Mouse (Mus musculus): ENCODE results near the gene Cacng5.

Cacng5 gene

DNA sequence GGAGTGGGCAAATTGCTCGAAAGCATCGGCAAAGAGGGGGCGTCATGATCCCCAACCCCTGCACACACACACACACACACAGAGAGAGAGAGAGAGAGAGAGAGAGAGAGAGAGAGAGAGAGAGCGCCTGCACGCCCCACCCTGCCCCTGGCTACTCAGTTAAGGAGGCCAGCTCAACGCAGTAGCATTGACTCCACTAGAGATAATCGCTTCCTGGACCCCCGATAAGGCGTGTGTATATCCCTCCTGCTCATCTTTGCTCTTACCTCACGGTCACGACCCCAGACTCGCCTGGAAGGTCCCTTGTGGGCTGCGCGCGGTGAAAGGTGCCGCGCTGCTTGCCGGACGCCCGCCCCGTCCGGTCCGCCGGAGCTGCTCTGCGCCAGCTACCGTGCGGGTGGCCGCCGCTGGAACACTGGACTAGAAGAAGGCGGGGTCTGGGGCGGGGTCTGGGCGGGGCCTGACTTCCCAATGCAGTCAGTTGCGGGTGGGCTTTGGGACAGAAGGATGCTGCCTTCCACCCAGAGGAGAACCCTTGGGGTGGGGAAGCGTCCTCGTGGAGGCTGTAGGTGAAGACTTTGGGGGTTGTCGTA, at the start of gene Cacng5:
Gene Cacng5 (minus strand): TSS at position 422 of the 593 bp plus-strand sequence.
- DNase-seq, result no peak

DNA sequence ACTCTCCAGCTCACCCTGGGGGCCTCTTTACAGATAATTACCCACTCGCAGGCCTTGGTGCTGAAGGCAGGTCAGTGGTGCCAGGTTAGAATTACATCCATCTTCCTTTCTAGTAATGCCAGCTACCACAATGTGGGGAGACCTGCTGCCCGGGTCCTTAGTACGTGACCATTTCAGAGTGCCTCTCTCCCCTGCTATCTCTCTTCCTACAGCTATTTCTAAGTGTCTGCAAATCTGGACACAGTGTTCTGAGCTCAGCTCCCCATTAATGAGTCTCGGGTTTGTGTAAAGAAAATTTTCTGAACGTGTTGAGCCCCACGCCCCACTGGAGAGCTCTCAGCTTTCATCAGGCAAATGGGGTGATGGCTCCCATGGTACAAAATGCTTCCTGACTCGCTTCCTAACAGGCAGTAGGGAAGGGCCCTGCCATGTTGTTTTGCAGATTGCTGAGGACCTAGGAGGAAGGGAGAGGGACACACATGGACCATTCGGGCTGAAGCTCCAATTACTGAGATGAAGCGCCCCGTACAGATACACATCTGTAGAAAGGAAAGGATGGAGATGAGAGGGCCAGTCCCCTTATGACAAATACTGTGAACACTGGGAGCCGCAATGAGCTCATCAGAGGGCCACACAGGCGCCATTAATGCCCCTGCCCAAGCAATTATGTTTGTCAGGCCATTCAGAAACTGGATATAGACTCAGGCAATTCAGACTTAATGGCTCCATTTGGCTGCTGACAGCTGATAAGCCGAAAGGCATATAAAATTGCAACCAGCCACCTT, 42.9 kb upstream of the Cacng5 start:
- no peak for DNase-seq

DNA sequence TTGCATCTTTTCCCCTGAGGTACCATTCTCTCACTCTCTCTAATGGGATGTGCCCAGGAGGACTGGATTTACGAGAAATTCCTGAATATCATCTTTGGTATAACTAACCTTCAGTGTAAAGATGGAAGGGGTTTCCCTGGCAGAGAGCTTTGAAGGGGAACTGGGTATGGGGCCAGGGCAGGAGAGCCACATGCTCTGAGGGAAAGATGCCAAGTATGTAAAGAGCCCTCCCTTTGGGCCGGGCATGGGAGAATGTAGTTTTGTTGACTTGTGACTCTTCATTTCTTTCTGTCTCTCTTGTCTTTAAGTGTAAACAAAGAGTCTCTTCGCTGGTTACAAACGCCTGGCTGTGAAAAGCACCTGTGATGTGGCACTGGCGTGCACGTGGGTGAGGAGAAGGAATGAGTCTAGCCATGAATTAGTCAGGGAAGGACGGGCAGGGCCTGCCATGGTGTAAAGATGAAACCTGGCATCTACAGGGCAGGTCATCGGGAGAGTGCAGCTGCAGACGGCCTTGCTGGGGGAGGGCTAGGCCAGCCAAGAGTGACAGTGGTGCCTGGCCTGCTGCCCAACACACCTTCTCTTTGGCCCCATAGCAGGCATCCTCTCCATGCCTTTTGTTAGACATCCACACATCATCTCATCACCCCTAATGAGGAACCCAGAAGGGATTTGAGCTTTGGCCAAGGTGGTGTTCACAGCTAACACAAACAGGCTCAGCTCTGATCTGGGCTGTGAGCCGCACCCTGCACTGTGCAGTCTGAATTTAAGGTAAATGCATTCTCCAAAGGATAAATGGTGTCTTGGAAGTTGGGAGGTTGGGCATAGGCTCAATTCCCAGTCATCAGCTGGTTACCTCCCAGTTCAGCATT, 40.6 kb upstream of the Cacng5 start:
- no peak for DNase-seq

DNA sequence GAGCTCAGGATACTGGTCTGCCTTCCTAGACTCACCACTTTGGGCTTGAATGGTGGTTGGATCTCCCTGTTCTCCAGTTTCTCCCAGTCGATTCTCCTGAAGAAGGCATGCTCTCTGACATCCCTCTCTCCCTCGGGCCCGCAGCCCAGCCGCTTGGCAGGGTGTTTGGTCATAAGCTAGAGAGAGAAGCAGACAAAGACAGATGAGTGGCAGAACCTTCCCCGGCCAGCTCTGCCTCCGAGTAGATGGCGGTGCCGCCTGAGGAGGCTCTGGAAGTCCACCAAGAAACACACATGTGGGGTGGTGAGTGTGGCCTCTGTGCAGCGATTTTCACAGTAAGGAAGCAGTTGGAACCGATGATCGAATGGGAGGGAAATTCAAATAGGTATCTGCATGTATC, 36.6 kb upstream of the Cacng5 start:
- DNase-seq, result no peak

DNA sequence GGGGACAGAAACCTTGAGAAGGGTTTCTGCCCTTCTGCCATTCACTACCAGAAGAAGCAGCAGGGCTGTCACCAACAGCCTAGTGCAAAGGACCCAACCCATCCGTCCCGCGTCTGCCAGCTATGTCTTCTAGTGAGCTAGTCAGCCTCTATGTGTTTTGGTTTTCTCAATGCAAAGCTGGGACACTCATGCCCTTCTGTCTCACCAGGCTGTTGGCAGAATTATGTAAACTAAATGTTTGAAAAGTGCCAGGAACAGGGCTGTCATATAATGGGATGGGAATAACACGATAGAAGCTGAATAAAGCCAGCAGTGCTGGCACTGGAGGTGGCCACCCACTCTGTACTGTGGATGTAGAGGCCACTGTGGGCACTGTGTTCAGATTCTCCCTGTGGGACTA, 35.8 kb upstream of the Cacng5 start:
- no peak for DNase-seq

DNA sequence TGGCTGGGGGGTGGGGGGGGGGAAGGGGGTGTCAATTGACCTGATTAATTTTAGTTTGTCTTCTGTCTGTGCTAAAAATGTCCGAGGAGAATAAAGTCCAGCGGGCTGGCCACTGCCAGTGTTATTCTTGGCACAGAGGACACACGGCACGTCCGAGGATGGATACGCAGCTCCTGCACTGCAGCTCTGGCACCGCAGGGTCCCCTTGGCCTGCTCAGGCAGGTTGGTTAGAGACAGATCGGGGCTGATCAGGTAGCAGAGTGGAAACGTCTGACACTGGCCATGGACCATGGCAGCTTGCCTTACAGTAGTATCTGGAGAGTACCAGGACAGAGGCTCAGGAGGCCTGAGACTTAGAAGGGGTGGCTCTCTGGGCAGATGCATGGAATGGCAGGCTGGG, 35.4 kb upstream of the Cacng5 start:
- DNase-seq, result no peak

DNA sequence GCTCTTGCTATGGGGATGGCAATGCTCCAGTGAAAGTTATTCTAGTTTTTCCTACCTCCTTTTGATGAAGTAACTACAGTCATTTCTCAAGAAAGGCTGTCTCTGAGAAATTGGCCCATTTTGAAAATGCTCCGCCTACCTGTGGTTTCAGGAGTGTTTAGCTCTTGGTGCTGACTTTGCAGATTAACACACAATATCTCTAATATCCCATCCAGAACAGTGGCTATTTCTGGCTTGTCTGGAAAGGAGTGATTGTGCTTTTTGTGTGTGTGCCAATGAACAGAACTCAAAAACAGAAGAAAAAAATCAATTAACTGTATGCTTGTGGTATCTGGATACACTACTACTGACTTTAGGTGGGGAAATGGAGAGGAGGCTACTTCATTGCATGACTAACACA, 33.1 kb upstream of the Cacng5 start:
- DNase-seq, result no peak

DNA sequence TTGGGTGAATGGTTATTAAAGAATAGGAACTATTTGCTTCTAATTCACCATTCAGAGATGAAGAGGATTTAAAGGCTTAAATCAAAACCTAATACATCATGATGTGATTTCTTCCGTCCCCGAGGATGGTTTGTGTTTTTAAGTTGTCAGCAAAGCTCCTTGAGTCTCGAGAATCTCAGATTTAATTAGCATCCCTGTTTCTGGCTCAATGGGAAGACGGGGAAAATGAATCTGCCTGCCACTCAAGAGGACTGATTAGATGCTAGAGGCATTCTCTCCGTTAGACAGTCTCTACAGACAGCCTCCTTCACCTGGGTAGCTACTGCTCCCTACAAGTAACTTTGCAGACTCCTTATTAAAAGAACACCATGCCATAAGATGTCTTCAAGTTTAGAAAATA, 32.0 kb upstream of the Cacng5 start:
- DNase-seq, result no peak

DNA sequence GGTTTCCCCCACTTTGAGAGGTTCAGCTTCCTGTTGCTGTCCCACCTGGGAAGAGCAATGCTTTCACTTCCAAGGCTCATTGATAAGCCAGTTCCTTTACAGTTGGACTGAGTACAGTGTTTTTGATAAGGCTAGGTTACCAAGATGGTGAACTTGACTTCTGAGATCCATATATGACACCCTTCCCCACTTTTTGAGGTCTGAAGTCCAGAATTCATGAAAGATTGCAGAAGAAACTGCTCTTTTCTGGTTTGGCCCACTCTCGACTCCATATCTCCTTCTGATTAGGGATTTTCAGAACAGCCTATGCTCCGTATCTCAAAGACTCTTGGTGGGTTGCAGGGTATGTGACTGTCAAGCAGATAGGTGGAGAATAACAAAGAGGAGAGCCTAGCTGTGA, 22.1 kb upstream of the Cacng5 start:
- no peak for DNase-seq

DNA sequence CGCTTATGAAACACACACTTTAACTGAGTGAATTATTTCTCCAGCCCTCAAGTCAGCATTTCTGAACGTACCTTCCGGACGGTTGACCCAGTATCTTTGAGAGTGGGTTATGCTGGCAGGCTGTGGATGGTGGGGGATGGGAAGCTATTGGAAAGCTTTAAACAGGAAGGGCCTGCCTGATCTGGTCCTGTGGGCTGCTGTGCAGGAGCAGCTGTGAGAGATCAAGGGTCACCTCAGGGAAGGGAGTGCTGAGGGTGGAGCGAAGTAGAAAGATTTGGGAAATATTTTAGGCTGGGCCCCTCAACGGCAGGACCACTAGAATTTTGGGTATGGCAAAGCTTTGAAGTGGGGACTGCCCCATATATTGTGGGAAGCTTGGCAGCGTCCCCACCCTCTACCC, 16.9 kb upstream of the Cacng5 start:
- peak in 1 of 2 experiments; percentile 8 for DNase-seq

DNA sequence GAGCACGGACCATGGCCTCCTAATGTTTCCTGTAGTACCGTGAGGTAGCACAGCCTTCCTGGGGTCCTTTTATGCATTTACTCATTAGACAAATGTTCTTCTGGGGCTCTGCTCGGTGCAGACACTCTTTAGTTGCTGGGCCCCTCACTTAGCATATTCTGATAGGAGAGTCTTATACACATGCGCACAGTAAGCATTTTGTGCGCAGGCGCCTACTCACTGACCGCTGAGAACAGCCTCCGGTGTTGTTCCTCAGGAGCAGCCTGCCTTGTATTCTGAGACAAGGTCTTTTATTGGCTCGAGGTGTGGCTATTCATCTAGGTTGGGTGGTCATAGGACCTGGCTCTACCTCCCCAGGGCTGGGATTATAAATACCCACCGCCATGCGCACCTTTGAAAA, 16.4 kb upstream of the Cacng5 start:
- DNase-seq, result no peak

DNA sequence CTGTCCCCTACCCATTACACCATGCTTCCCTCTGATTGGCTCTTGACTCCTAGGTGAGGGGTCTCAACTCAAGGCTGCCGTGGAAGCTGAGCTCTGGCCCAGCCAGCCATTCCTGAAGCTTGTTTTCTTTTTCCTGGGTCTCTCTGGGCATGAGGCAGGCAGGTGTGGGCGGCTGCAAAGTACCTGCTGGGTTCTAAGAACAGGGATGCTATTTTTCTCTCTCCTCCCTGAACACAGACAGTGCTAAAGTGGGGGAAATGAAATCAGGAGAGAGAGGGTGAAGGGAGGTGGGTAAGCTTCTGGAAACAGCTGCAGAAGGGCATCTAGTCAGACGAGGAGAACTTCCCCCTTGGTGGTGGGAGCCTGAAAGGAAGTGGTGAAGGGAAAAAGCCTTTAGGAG, 14.9 kb upstream of the Cacng5 start:
- DNase-seq, result no peak

DNA sequence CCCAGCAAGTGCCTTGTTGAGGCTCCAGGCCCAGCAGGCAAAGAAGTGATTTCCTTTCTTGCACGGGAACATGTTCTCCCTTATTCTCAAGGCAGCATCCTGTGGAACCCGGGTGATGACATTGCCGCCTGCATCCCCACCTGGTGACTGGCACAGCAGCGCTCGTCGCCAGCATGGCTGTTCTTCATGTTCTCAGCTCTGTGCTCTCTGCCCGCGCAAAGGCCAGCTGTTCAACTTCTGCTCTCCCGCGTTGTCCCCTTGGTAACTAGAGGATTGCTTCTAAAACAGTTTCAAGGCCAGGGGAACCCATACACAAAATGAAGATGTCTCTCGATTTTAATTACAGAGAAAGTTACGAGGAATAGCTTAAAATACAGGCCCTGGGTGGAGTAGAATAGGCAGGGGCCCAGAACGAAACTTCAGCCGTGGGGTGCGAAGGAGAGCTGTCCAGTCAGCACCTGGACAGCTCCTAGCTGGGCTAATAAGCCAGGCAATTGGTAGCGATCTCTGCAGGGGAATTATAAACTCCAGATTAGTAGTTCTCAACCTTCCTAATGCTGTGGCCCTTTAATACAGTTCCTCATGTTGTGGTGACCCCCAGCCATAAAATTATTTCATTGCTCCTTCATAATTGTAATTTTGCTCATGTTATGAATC, 5.1 kb upstream of the Cacng5 start:
- no peak for DNase-seq

DNA sequence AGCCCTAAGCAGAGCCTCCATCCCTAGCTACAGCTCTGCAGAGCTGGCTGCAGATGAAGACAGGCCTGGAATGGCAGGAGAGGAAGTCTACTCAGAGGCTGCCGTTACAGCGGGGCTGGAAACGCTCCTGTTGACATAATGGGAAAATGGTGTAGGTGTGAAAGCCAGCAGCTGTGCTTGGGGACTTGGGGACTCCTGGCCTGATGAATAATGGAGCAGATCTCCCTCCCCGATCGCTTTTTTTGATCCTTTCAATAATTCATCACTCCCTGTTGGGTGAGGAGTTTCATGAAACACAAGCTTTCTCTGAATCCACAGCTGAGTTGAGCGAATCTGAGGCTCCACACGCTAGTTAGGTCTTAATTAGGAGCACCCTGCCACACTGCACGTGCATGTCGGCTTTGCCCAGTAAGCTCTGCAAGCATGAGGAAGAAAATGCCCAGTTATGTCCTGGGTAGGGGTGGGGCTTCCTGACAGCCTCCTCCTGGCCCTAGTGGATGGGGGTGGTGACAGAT, 2.9 kb upstream of the Cacng5 start:
- no peak for DNase-seq

DNA sequence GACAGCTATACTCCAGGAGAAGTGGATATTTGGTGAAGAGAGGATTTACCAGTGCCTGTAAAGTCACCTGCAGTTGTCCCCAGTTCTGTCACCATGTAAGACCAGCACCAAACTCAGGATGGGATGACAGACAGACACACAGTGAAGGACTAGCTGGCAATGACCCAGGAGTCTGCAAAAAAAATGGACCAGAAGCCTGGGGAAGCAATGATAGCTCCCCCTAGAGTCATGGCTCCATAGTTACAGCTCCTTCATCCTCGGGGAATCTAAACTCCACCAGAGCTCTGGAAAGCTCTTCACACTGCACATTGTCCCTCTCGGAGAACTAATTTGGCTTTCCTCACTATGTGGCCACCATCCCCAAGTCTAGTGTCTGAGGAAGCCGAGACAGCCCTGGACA, 1.5 kb downstream of the Cacng5 start:
- DNase-seq, result no peak

DNA sequence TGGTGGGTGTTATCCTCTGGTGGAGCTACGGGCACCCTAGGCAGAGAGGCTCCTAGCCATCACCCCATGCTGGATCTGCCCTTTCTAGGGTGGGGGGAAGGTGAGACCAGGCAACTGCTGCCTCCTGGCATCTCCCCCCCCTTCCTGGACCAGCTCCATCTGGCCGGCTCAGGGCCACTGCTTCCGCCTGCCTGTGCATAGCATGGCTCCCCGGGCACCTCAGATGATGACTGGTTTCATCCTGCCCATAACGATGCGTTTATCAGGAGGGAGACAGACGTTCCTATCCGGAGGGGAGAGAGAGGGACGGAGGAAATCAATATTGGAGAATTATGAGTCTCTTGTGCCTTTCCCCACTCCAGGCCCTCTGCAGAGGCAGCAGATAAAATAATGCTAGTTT, 9.5 kb downstream of the Cacng5 start:
- no peak for DNase-seq

DNA sequence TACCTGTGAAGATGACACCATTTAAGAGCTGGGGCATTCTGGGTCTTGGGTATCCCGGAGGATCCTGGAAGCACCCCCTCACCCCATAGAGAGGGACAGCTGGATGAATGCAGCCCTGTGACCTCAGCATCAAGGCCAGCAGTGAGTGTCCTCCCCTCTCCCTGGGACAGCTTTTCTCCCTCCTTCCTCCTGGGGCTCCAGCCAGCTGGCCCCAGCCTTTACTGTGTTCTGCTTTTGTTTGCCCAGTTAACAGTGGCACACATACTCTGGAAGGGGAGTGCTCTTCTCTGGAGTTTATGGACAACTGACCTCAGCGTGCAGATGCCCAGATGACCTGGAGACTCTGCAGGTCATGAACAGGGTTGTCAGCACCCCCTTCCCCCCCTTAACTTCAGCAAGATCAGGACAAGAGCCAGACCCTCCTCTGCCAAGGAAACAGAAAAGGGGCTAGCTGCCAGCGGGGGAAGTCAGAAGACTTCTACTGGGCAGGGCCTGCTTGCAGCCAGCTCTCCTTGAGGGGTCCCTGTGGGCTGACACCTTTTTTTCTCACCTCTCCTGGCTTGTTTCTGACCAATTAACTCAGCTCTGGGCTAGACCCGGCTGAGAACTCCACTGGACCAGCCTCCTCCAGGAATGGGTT, 10.8 kb downstream of the Cacng5 start:
- no peak for DNase-seq

DNA sequence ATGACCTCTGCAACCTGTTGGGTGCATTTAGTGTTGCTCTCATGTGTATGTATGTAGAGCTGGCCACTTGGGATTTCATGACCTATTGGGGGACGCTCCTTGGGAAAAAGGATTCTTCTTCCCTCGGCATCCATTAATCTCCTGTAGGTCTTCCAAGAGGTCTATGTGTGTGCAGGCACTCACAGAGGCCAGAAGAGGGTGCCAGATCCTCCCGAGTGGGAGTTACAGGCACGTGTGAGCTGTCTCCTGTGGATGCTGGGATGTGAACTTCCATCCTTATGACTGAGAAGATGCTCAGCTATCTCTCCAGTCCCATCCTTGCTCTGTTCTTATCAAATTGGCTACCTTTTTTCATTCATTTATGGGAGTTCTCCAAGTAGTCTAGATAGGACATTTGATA, 14.4 kb downstream of the Cacng5 start:
- no peak for DNase-seq

DNA sequence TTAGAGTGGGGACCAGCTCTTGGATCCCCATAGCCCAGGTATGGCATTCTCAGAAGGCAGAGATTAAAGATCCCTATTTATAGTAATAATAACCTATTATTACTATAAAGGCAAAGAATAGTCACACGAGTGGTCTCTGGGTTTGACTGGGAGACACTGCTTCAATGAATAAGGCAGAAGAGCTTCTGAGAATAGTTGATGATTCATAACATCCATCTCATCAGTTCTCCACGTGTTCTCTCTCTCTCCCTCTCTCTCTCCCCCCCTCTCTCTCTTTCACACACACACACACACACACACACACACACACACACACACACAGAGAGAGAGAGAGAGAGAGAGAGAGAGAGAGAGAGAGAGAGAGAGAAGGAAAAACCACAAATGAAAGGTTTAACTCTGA, 16.2 kb downstream of the Cacng5 start:
- DNase-seq, result no peak

DNA sequence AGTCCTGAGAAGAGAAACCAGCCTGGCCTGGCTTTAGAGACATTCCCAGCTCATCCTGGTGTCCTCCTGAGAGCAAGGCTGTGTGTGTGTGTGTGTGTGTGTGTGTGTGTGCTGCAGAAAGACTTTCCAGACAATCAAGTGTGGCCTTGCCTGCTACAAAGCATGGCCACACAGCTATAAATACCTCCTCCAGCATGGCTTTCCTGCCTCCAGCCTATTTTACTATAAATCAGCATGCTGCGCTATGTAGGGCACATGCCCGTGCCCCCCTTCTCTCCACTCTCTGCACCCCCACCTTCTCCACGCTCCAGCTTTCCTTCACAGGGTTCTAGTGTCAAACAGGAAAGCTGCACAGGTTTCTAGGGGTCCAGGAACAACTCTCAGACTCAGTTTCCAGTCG, 19.2 kb downstream of the Cacng5 start:
- no peak for DNase-seq

DNA sequence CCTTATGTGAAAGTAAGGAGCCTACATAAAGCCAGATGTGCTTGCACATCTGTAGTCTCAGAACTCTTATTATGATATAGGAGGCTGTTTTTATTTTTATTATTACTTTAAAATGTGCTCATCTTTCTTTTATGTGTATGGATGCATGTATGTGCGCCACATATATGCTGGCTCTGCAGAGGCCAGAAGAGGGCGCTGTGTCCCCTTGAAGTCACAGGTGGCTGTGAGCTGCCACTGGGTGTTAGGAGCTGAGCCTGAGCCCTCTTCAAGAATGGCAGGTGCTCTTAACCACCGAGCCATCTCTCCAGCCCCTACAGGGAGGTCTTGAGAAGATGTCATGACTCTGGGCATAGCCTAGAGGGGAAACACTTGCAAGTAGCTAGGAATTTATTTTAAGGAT, 23.5 kb downstream of the Cacng5 start:
- no peak for DNase-seq

DNA sequence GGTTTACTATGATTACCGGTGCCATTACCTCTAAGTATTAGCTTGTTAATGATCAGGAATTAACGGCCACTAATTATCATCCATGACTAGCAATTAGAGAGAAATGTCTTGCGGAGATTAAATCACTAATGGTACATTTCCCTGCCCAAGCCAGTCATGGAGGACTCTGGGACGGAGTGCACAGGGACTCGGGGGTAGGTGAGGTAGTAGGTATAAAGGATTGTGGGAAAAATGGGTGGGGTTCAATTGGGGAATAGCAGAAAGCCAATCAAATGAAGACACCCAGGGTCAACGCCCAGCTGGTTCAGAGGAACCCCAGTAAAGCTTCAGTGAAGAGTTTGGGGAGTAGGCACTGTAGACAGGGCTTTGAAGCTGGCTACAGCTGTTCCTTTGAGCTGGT, 27.5 kb downstream of the Cacng5 start:
- DNase-seq, result no peak

DNA sequence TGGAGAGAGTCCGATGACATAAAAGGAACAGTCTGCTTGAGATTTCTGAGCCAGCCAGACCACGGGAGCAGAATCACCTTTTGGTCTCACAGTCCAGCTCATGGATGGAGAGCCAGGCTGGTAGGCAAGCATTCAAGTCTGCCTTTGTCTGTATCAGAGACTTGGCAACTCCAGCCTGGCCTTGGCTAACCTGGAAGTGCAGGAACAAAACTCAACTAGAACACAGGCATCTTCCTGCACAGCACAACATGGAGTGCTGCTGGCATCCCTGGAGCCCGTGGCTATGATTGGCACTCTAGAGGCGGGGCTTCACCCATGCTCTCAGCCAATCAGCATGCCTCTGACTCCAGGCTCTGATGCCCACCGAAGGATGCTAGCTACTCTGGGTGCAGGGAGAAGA, 38.0 kb downstream of the Cacng5 start:
- DNase-seq, result no peak
